Mouse (Mus musculus) midbrain, embryonic 13.5 days (tissue): ENCODE measurements around the gene Mipep. TPM values are rescaled to one million over a fixed set of nuclear protein-coding genes. Genes with fewer than 3 reads are reported as not detected.

Experiments used
- ATAC-seq: fragments of 200-750 bp; cut with Nextera tagmentation; 2 replicates; pipeline ENCODE4 v1.8.0; 2017; ENCODE audit warnings: mild to moderate bottlenecking, moderate TSS enrichment, moderate library complexity
- H3K27ac ChIP-seq: fragments of 300-500 bp; sonication (generic); 2 replicates; pipeline ENCODE4 v1.5.1; 2015; ENCODE audit warnings: inconsistent platforms, mild to moderate bottlenecking, moderate library complexity
- H3K27me3 ChIP-seq: fragments of 300-500 bp; sonication (generic); 2 replicates; pipeline ENCODE4 v1.6.1; 2015; ENCODE audit warnings: mild to moderate bottlenecking, inconsistent platforms
- H3K36me3 ChIP-seq: fragments of 300-500 bp; sonication (generic); 2 replicates; pipeline ENCODE4 v1.6.1; 2015; ENCODE audit warnings: mild to moderate bottlenecking, inconsistent platforms
- H3K4me1 ChIP-seq: fragments of 300-500 bp; sonication (generic); replicated peaks from 2 replicates; pipeline ENCODE4 v1.6.1; 2015; ENCODE audit warnings: inconsistent platforms
- H3K4me2 ChIP-seq: fragments of 300-500 bp; sonication (generic); replicated peaks from 2 replicates; pipeline ENCODE4 v1.6.1; 2015; ENCODE audit warnings: moderate library complexity, mild to moderate bottlenecking, inconsistent platforms
- H3K4me3 ChIP-seq: fragments of 300-500 bp; sonication (generic); replicated peaks from 2 replicates; pipeline ENCODE4 v1.5.1; 2015; ENCODE audit warnings: mild to moderate bottlenecking, inconsistent platforms
- H3K9ac ChIP-seq: fragments of 300-500 bp; sonication (generic); replicated peaks from 2 replicates; pipeline ENCODE4 v1.6.1; 2015; ENCODE audit warnings: mild to moderate bottlenecking, inconsistent platforms
- H3K9me3 ChIP-seq: fragments of 300-500 bp; sonication (generic); 2 replicates; pipeline ENCODE4 v1.6.1; 2016; ENCODE audit warnings: mild to moderate bottlenecking, inconsistent platforms
- WGBS: fragments of 180-500 bp; shearing (Covaris S2); methylation state at CpG from one replicate; pipeline ENCODE4 v1.1.7; 2015; 5-methylcytosine and 5-hydroxymethylcytosine counted together
- polyA plus RNA-seq: library from polyadenylated mRNA; unstranded; fragments of >200 nt; fragmentation: Nextera tagmentation; extraction: Ambion mirVana; gene quantifications from 2 replicates; pipeline ENCODE4 v1.2.1, GENCODE M21; 2015

Mipep gene
- polyA plus RNA-seq, 1 experiment from 2014 or later: 18.1 TPM

GRCm38 (mm10) chr14:60779198-60779597 lies 5.2 kb upstream of the Mipep start:
- Histone ChIP-seq H3K4me1 (no peaks in the 10 kb centered on the region), H3K9ac (no peak overlapping the region), H3K36me3 (no peaks in the 10 kb centered on the region), H3K4me3 (no peak overlapping the region), H3K27ac (no peak overlapping the region), H3K9me3 (no peaks in the 10 kb centered on the region), H3K27me3 (no peaks in the 10 kb centered on the region), H3K4me2 (no peak overlapping the region)
- ATAC-seq: no peak
- 91% methylated on average over 7 of the region's 7 CpGs for WGBS

GRCm38 (mm10) chr14:60782121-60782656 lies 2.2 kb upstream of the Mipep start:
- no peaks in the 10 kb centered on the region for H3K27me3 ChIP-seq
- no peaks in the 10 kb centered on the region for H3K36me3 ChIP-seq
- ATAC-seq: no peak
- H3K4me1 ChIP-seq: peaks cover 10% of the 10 kb centered on the region
- 49% methylated on average over 7 of the region's 7 CpGs for WGBS
- H3K27ac ChIP-seq: no peak overlapping the region
- no peak overlapping the region for H3K4me3 ChIP-seq
- H3K4me2 ChIP-seq: no peak overlapping the region
- H3K9me3 ChIP-seq: no peaks in the 10 kb centered on the region
- no peak overlapping the region for H3K9ac ChIP-seq

- no peak overlapping the region for H3K27ac ChIP-seq
- peaks cover 10% of the 10 kb centered on the region for H3K4me1 ChIP-seq
- no peak overlapping the region for H3K9ac ChIP-seq
- ATAC-seq: no peak
- H3K4me3 ChIP-seq: no peak overlapping the region
- no peaks in the 10 kb centered on the region for H3K9me3 ChIP-seq
- H3K4me2 ChIP-seq: no peak overlapping the region
- H3K27me3 ChIP-seq: no peaks in the 10 kb centered on the region
- 45% methylated on average over 8 of the region's 8 CpGs for WGBS
- peaks cover 6% of the 10 kb centered on the region for H3K36me3 ChIP-seq
Measured at GRCm38 (mm10) chr14:60783196-60783595, 1.2 kb upstream of the Mipep start.

- Histone ChIP-seq H3K4me3 (no peak overlapping the region), H3K27me3 (no peaks in the 10 kb centered on the region), H3K9ac (no peak overlapping the region), H3K4me2 (no peak overlapping the region), H3K9me3 (no peaks in the 10 kb centered on the region), H3K27ac (no peak overlapping the region), H3K36me3 (peaks cover 35% of the 10 kb centered on the region), H3K4me1 (peaks cover 8% of the 10 kb centered on the region)
- 0 out of 2 replicates have a peak, but pooled peaks have one; percentile 63 for ATAC-seq
- WGBS: 31% methylated on average over 3 of the region's 3 CpGs
Measured at GRCm38 (mm10) chr14:60790103-60790502, 5.7 kb downstream of the Mipep start.

- Histone ChIP-seq H3K4me1 (no peaks in the 10 kb centered on the region), H3K27me3 (no peaks in the 10 kb centered on the region)
Measured at GRCm38 (mm10) chr14:60796600-60797322, 12.4 kb downstream of the Mipep start.

DNA sequence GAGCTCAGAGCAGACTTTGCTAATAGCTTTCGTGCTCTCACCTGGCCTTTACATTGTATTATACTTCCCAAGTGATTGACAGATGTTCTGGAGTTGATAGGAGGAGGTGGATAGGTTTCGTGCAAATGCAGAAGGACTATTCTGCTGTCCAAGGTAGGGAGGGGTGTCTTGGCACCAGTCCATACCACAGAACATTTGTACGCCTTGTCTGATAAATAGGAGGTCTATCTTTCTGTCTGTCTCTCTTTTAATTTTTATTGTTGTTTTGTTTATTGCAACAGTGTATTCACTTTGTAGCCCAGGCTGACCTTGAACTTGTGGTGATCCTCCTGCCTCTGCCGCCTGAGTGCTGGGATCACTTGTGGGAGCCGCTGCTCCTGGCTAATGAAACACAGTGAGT lies 13.2 kb downstream of the Mipep start:
- no peaks in the 10 kb centered on the region for H3K9me3 ChIP-seq
- 96% methylated on average over 5 of the region's 5 CpGs for WGBS
- peaks cover 46% of the 10 kb centered on the region for H3K36me3 ChIP-seq
- H3K4me2 ChIP-seq: no peak overlapping the region
- no peak overlapping the region for H3K4me3 ChIP-seq
- no peaks in the 10 kb centered on the region for H3K4me1 ChIP-seq
- H3K27me3 ChIP-seq: no peaks in the 10 kb centered on the region
- ATAC-seq: no peak
- no peak overlapping the region for H3K27ac ChIP-seq
- H3K9ac ChIP-seq: no peak overlapping the region

More at GRCm38 (mm10) chr14:60796600-60797322, 12.4 kb downstream of the Mipep start:
- peaks cover 43% of the 10 kb centered on the region for H3K36me3 ChIP-seq
- H3K9me3 ChIP-seq: no peaks in the 10 kb centered on the region
- no peak overlapping the region for H3K9ac ChIP-seq
- ATAC-seq: no peak
- 95% methylated on average over 4 of the region's 4 CpGs for WGBS
- no peak overlapping the region for H3K27ac ChIP-seq
- no peak overlapping the region for H3K4me3 ChIP-seq
- no peak overlapping the region for H3K4me2 ChIP-seq

DNA sequence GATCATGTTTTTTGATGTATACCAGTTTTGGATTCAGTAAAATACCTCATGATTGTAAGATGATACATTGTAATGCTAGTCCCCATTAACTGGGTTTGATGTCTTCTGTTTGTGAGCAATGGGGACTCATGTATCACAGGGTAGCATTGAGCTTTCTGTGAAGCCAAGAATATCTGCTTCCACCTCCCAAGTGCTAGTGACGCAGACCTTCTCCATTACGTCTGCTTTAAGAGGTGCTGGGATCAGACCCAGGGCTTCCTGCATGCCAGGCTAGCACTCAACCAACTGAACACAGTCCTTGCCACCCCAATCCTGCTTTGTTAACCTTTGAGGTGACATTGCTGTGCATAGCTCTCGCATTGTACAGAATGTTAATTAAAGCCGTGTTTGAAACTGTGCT lies 14.3 kb downstream of the Mipep start:
- Histone ChIP-seq H3K4me1 (no peaks in the 10 kb centered on the region), H3K4me2 (no peak overlapping the region), H3K4me3 (no peak overlapping the region), H3K9me3 (no peaks in the 10 kb centered on the region), H3K27ac (no peak overlapping the region), H3K36me3 (peaks cover 55% of the 10 kb centered on the region), H3K27me3 (no peaks in the 10 kb centered on the region), H3K9ac (no peak overlapping the region)
- WGBS: 93% methylated on average over 4 of the region's 4 CpGs
- ATAC-seq: no peak

DNA sequence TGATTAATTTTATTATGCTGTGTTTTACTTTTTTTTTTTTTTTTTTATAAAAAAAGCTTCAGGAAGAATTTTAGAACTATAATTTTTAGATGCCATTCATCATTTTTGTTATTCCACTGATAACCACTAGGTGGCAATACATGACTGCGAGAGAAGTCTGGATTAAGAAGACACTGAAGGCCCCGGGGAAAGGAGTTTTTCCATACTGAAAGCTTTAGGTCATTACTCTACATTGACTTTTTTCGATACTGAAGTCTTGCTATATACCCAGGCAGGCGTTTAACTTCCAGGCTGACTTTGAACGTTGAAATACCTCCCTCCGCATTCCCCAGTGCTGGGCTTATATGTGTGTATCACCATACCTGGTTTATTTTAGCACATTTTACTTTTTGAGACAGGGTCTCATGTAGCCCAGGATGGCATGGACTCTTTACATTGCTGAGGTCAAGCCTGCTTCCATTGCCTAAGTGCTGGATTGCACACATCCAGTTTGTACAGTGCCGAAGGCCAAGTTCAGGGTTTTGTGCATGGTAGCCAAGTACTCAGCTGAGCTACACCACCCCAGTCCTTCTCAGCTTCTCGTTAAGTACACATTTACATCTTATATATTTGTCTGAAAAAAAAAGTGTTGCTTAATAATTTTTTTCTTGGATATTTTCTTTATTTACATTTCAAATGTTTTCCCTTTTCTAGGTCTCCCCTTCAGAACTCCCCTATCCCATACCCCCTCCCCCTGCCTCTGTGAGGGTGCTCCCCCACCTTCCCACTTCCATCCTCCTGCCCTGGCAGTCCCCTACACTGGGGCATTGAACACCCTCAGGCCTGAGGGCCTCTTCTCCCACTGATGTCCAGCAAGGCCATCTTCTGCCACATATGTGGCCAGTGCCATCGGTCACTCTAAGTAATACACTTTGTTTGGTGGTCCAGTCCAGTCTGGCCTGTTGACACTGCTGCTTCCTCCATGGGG lies 15.7 kb downstream of the Mipep start:
- Histone ChIP-seq H3K27me3 (no peaks in the 10 kb centered on the region), H3K36me3 (peaks cover 65% of the 10 kb centered on the region), H3K9me3 (no peaks in the 10 kb centered on the region), H3K4me3 (no peak overlapping the region), H3K27ac (no peak overlapping the region), H3K4me2 (no peak overlapping the region), H3K4me1 (no peaks in the 10 kb centered on the region), H3K9ac (no peak overlapping the region)
- peak; percentile 50; the same call in 1 of the 2 replicates for ATAC-seq
- WGBS: 53% methylated on average over 9 of the region's 9 CpGs

GRCm38 (mm10) chr14:60802026-60802425 lies 17.7 kb downstream of the Mipep start:
- Histone ChIP-seq H3K4me3 (no peak overlapping the region), H3K27me3 (no peaks in the 10 kb centered on the region), H3K27ac (no peak overlapping the region), H3K9ac (no peak overlapping the region), H3K4me1 (no peaks in the 10 kb centered on the region), H3K9me3 (no peaks in the 10 kb centered on the region), H3K4me2 (no peak overlapping the region), H3K36me3 (peaks cover 56% of the 10 kb centered on the region)
- ATAC-seq: no peak
- 96% methylated on average over 13 of the region's 13 CpGs for WGBS

GRCm38 (mm10) chr14:60804978-60805377 lies 20.6 kb downstream of the Mipep start:
- no peak overlapping the region for H3K9ac ChIP-seq
- no peaks in the 10 kb centered on the region for H3K9me3 ChIP-seq
- H3K4me3 ChIP-seq: no peak overlapping the region
- H3K27me3 ChIP-seq: no peaks in the 10 kb centered on the region
- H3K4me2 ChIP-seq: no peak overlapping the region
- no peak overlapping the region for H3K27ac ChIP-seq
- peaks cover 46% of the 10 kb centered on the region for H3K36me3 ChIP-seq
- ATAC-seq: no peak
- 94% methylated on average over 9 of the region's 9 CpGs for WGBS
- no peaks in the 10 kb centered on the region for H3K4me1 ChIP-seq

GRCm38 (mm10) chr14:60805871-60806270 lies 21.5 kb downstream of the Mipep start:
- 87% methylated on average over 1 of the region's 1 CpGs for WGBS
- no peaks in the 10 kb centered on the region for H3K9me3 ChIP-seq
- H3K27me3 ChIP-seq: no peaks in the 10 kb centered on the region
- H3K27ac ChIP-seq: no peak overlapping the region
- H3K36me3 ChIP-seq: peaks cover 49% of the 10 kb centered on the region
- H3K4me2 ChIP-seq: no peak overlapping the region
- no peaks in the 10 kb centered on the region for H3K4me1 ChIP-seq
- no peak overlapping the region for H3K9ac ChIP-seq
- H3K4me3 ChIP-seq: no peak overlapping the region
- ATAC-seq: no peak

- H3K27me3 ChIP-seq: no peaks in the 10 kb centered on the region
- no peak overlapping the region for H3K9ac ChIP-seq
- no peak overlapping the region for H3K4me2 ChIP-seq
- peaks cover 47% of the 10 kb centered on the region for H3K36me3 ChIP-seq
- no peak overlapping the region for H3K27ac ChIP-seq
- H3K4me3 ChIP-seq: no peak overlapping the region
- no peaks in the 10 kb centered on the region for H3K9me3 ChIP-seq
- no peak for ATAC-seq
- no peaks in the 10 kb centered on the region for H3K4me1 ChIP-seq
- WGBS: 55% methylated on average over 11 of the region's 11 CpGs
Measured at GRCm38 (mm10) chr14:60806891-60807344, 22.5 kb downstream of the Mipep start.
